Mouse (Mus musculus) lung, embryonic 15.5 days (tissue): ENCODE measurements at regions not wholly inside any gene's neighbourhood (a gene's known extent, or its start where the extent isn't known, plus 50 kb on each side); places are given as distances from the start of the nearest gene placed in this dataset.

Experiments
- ATAC-seq: fragments of 200-750 bp; cut with Nextera tagmentation; 2 replicates; pipeline ENCODE4 v1.8.0; 2017; ENCODE audit warnings: moderate number of reproducible peaks, borderline replicate concordance; ENCODE audit not compliant: low FRiP score, low TSS enrichment; ENCODE audit errors: extremely low read depth
- H3K27ac ChIP-seq: fragments of 300-500 bp; sonication (generic); 2 replicates; pipeline ENCODE4 v1.5.1; 2015; ENCODE audit warnings: moderate library complexity, mild to moderate bottlenecking, inconsistent platforms
- H3K27me3 ChIP-seq: fragments of 300-500 bp; sonication (generic); 2 replicates; pipeline ENCODE4 v1.6.1; 2015; ENCODE audit warnings: inconsistent platforms
- H3K36me3 ChIP-seq: fragments of 300-500 bp; sonication (generic); 2 replicates; pipeline ENCODE4 v1.6.1; 2015; ENCODE audit warnings: inconsistent platforms
- H3K4me1 ChIP-seq: fragments of 300-500 bp; sonication (generic); 2 replicates; pipeline ENCODE4 v1.6.1; 2015; ENCODE audit warnings: inconsistent platforms
- H3K4me2 ChIP-seq: fragments of 300-500 bp; sonication (generic); 2 replicates; pipeline ENCODE4 v1.6.1; 2015; ENCODE audit warnings: inconsistent platforms, mild to moderate bottlenecking, moderate library complexity
- H3K4me3 ChIP-seq: fragments of 300-500 bp; sonication (generic); 2 replicates; pipeline ENCODE4 v1.5.1; 2015; ENCODE audit warnings: mild to moderate bottlenecking, inconsistent platforms
- H3K9ac ChIP-seq: fragments of 300-500 bp; sonication (generic); 2 replicates; pipeline ENCODE4 v1.6.1; 2015; ENCODE audit warnings: inconsistent platforms
- H3K9me3 ChIP-seq: fragments of 300-500 bp; sonication (generic); 2 replicates; pipeline ENCODE4 v1.6.1; 2016; ENCODE audit warnings: inconsistent platforms
- WGBS: fragments of 180-500 bp; shearing (Covaris S2); methylation state at CpG from one replicate; pipeline ENCODE4 v1.1.7; 2015; 5-methylcytosine and 5-hydroxymethylcytosine counted together

DNA sequence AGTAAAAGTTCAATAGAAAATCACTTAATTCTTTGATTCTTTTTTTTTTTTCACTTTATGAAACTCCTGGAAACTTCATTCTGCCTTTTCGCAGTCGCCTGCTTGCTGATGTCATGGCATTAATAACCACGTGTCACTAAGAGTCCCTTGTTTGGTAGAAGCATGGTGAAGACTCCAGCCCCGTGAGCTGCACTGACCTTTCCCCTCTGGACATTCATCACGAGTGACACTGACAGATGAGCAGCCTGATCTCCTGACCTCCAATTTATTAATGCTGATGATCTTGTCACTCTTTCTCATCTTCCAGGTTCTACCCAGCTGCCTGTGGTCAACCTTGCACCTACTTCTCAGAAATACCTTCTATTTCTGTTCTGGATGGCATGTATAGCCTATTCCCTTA is 867.1 kb upstream of the Slit2 start:
- WGBS = 33% methylated on average over 5 of the region's 5 CpGs
- H3K9ac ChIP-seq = no peak overlapping the region
- H3K36me3 ChIP-seq = no peaks in the 10 kb centered on the region
- H3K27me3 ChIP-seq = no peaks in the 10 kb centered on the region
- H3K4me1 ChIP-seq = no peaks in the 10 kb centered on the region
- no peak overlapping the region for H3K4me2 ChIP-seq
- H3K27ac ChIP-seq = no peak overlapping the region
- ATAC-seq = no peak
- H3K9me3 ChIP-seq = no peaks in the 10 kb centered on the region
- H3K4me3 ChIP-seq = no peak overlapping the region

DNA sequence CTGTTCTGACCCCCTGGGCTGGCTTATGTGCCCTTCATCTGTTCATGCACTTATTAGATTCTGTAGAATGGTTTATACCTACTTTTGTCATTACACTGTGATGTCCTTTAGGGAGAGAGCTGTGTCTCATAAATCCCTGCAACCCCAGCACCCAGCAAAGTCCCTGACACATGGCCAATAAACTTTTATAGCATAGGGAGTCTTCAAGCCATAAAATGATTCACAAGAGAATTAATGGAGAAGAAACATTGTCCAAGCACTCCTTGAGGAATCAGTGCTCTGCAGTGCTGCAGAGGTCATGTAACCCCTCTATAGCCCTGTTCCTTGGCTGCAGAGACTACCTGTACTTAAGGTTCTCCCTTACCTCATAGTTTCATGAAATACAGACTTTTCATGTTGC is 887.2 kb upstream of the Slit2 start:
- Histone ChIP-seq H3K4me2 (no peak overlapping the region), H3K27me3 (no peaks in the 10 kb centered on the region), H3K4me1 (no peaks in the 10 kb centered on the region), H3K9ac (no peak overlapping the region), H3K36me3 (no peaks in the 10 kb centered on the region), H3K27ac (no peak overlapping the region), H3K4me3 (no peak overlapping the region), H3K9me3 (no peaks in the 10 kb centered on the region)
- no peak for ATAC-seq

DNA sequence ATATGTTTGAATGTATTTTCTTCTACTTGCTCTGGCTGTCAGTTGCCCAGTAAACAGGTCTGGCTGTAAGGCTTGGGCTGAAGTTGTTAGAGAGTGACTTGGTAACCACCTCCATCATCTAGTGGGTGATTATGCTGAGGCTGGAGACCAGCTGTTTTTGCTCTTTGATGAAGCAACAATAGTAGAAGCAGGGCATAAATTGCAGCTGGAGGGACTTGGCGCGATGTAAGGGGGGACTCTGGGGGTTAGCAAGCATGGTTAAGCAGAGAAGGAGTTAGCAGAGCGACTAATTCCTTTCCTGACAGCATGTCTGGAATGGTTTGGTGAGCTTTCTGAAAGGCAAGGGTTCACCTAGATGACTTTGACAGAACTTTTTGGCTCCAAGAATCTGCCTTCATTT is 930.0 kb upstream of the Slit2 start:
- H3K4me3 ChIP-seq = no peak overlapping the region
- H3K36me3 ChIP-seq = no peaks in the 10 kb centered on the region
- no peak for ATAC-seq
- no peaks in the 10 kb centered on the region for H3K9me3 ChIP-seq
- no peak overlapping the region for H3K9ac ChIP-seq
- H3K4me2 ChIP-seq = no peak overlapping the region
- no peaks in the 10 kb centered on the region for H3K4me1 ChIP-seq
- H3K27ac ChIP-seq = no peak overlapping the region
- WGBS = 51% methylated on average over 3 of the region's 3 CpGs
- no peaks in the 10 kb centered on the region for H3K27me3 ChIP-seq

DNA sequence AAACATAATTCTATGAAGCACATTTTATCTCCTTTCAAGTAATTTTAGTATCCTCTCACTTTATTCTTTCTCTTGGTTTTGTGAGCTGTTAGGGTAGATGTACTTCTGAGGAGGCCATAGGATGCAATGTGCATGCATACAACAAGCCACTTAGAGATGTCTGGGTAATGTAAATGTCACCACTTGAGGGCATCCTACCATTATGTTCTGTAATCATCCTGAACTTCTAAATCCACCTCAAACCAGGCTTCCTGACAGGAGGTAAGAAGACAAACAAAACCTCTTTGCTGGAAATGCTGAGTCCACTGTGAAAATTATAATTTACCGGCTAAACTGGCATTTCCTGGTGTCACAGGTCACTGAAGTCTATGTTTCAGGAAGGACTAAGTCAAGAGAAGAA is 946.2 kb upstream of the Slit2 start:
- 40% methylated on average over 1 of the region's 1 CpGs for WGBS
- Histone ChIP-seq H3K27ac (no peak overlapping the region), H3K9me3 (no peaks in the 10 kb centered on the region), H3K27me3 (no peaks in the 10 kb centered on the region), H3K4me3 (no peak overlapping the region), H3K4me2 (no peak overlapping the region), H3K4me1 (no peaks in the 10 kb centered on the region), H3K36me3 (no peaks in the 10 kb centered on the region), H3K9ac (no peak overlapping the region)
- ATAC-seq = no peak

DNA sequence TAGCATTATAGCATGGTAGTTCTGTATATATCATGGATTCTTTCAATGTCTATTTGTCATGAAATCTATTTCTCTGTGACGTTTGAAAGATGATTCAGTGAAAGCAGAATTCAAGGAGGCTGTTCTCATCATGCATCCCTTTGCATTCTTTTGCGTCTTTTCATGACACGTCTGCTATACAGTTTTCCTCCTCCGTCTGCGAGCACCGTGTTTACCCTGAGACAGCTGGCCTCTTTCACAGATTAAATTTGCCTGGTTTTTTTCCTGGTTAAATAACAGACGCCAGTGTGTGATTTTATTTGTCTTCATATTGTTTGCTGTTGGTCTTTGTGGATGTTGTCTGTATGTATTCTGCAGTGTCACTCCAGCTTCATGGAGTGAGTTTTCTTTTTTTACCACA is 948.9 kb upstream of the Slit2 start:
- Histone ChIP-seq H3K27ac (no peak overlapping the region), H3K9ac (no peak overlapping the region), H3K4me3 (no peak overlapping the region), H3K36me3 (no peaks in the 10 kb centered on the region), H3K4me1 (no peaks in the 10 kb centered on the region), H3K4me2 (no peak overlapping the region), H3K9me3 (no peaks in the 10 kb centered on the region), H3K27me3 (no peaks in the 10 kb centered on the region)
- WGBS = 34% methylated on average over 7 of the region's 7 CpGs
- no peak for ATAC-seq

DNA sequence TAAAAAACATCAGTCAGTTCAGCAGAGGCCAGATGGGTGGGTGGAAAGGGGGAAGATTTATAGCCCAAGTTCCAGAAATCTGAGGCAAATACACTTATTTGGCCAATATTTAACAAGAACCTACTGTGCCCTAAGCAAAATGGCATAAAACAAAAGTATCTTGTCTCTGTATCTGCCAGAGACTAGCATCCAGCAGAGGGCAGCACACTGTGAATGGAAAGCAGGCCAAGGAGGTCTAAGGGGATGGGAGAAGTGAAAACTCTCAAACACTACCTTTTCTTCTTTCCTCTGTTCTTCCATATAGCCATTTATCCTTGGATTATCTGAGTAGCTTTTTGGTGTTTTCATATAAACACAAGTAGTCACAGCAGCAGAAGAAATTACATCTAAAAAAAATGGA is 968.6 kb upstream of the Slit2 start:
- Histone ChIP-seq H3K4me2 (no peak overlapping the region), H3K4me3 (no peak overlapping the region), H3K27ac (no peak overlapping the region), H3K9me3 (no peaks in the 10 kb centered on the region), H3K36me3 (no peaks in the 10 kb centered on the region), H3K4me1 (no peaks in the 10 kb centered on the region), H3K27me3 (no peaks in the 10 kb centered on the region), H3K9ac (no peak overlapping the region)
- ATAC-seq = no peak

DNA sequence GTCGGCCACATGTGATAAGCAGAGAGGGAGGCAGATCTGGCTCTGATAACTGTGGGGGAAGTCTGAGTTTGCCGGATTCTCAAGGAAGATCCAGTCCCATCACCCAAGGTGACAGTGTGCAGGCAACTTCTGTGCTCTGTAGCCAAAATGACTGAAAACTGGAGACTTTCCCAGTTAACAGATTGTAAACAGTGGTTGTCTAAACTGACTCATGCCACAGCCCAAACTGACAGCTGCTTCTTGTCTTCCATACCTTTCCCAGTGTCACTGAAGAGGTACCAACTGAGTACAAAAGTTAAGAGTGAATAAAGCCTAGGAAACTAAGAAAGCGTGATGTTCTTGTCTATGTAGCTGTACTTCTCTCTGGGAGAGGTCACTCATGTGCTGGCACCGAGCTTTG is 990.4 kb upstream of the Slit2 start:
- H3K9me3 ChIP-seq = no peaks in the 10 kb centered on the region
- ATAC-seq = peak; percentile 90
- H3K4me1 ChIP-seq = no peaks in the 10 kb centered on the region; the same call in 1 of the 2 replicates
- no peaks in the 10 kb centered on the region for H3K36me3 ChIP-seq
- no peak overlapping the region for H3K4me2 ChIP-seq
- no peaks in the 10 kb centered on the region for H3K27me3 ChIP-seq
- 23% methylated on average over 4 of the region's 4 CpGs for WGBS
- no peak overlapping the region; the same call in 1 of the 2 replicates for H3K27ac ChIP-seq
- no peak overlapping the region for H3K4me3 ChIP-seq
- no peak overlapping the region for H3K9ac ChIP-seq

DNA sequence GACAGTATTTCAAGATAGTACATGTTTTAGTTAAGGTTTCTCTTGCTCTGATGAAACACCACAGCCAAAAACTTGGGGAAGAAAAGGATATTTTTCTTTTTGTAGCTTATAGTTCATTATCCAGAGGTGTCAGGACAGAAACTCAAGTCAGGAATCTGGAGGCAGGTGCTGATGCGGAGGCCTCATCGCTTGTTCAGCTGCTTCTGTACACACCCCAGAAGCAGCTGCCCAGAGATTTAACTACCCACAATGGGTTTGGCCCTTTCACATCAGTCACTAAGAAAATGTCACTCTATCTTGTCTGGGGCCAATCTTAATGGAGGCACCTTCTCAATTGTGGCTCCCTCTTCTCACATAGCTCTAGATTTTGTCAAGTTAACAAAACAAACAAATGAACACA is 996.4 kb upstream of the Slit2 start:
- Histone ChIP-seq H3K27me3 (no peaks in the 10 kb centered on the region), H3K9me3 (no peaks in the 10 kb centered on the region), H3K9ac (no peak overlapping the region), H3K27ac (no peak overlapping the region), H3K4me2 (no peak overlapping the region), H3K4me1 (no peaks in the 10 kb centered on the region), H3K4me3 (no peak overlapping the region), H3K36me3 (no peaks in the 10 kb centered on the region)
- no peak for ATAC-seq
- WGBS = 61% methylated on average over 2 of the region's 2 CpGs

DNA sequence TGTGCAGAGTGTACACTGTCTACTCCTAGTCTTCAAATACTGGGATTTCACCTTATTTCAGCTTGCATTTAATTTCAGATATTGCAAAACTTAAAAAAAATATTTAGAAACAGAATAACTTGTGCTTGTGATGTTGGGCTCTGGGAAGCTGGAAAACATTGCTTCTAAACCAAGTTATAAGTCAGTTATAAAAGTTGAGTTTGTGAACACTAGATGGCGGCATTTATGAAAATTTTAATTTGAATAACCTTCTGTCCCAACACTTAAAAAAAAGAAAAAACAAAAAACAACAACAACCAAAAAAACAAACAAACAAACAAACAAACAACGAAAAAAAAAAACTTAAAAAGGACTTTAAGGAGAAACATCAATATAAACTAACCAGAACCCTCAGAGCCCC is 1002.6 kb upstream of the Slit2 start:
- Histone ChIP-seq H3K36me3 (no peaks in the 10 kb centered on the region), H3K9me3 (no peaks in the 10 kb centered on the region), H3K4me2 (no peak overlapping the region), H3K4me1 (no peaks in the 10 kb centered on the region), H3K4me3 (no peak overlapping the region), H3K9ac (no peak overlapping the region), H3K27ac (no peak overlapping the region), H3K27me3 (no peaks in the 10 kb centered on the region)
- ATAC-seq = no peak
- 71% methylated on average over 2 of the region's 2 CpGs for WGBS

DNA sequence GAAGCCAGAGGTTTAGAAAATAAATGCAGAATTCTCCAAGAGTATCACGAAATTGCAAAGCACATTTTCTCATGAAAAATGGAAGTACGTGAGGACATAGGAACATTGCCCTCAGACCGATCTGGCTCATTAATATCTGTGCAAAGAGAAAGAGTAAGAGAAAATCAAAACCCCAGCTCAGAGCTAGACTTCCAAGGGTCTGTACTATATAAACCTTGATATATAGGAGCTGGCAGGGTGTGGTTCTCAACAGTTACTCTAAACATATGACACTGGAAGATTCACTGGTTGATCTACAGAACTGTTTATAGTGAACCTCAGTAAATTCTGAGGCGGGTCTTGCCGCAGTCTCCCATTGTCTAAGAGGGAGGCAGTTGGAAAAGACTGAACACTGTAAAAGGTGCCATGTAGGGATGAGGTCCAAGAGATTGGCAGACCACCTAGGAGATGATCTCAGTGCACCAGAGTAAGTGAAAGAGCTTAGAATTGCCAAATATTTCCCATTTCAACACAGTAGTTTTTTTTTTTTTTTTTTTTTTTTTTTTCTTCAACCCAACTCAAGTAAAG is 1014.0 kb upstream of the Slit2 start:
- no peak overlapping the region for H3K9ac ChIP-seq
- no peaks in the 10 kb centered on the region for H3K27me3 ChIP-seq
- ATAC-seq = no peak
- no peaks in the 10 kb centered on the region for H3K4me1 ChIP-seq
- H3K4me2 ChIP-seq = no peak overlapping the region
- no peaks in the 10 kb centered on the region for H3K36me3 ChIP-seq
- H3K4me3 ChIP-seq = no peak overlapping the region
- H3K9me3 ChIP-seq = no peaks in the 10 kb centered on the region
- 75% methylated on average over 5 of the region's 5 CpGs for WGBS
- H3K27ac ChIP-seq = no peak overlapping the region

DNA sequence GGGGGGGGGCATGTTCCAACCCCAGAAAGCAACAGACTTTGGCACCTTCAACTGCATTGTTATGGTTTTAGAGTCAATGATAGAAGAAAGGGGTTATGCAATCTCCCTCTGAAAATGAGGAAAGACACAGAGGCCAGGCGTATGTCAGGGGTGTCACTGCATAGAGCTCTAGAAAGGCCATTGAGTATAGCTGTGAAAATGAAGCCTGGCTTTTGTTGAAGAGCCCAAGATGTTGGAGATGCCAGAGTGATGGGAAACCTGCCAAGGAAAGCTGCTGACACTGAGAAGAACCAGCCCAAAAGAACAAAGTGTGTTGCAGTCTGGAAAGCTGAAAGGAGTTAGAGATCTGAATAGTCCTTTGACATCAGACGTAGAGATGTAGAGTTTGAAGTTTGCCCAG is 1022.2 kb upstream of the Slit2 start:
- Histone ChIP-seq H3K4me2 (no peak overlapping the region), H3K4me1 (no peaks in the 10 kb centered on the region), H3K9me3 (no peaks in the 10 kb centered on the region), H3K27ac (no peak overlapping the region), H3K36me3 (no peaks in the 10 kb centered on the region), H3K9ac (no peak overlapping the region), H3K27me3 (no peaks in the 10 kb centered on the region), H3K4me3 (no peak overlapping the region)
- peak; percentile 90 for ATAC-seq
- 49% methylated on average over 2 of the region's 2 CpGs for WGBS

DNA sequence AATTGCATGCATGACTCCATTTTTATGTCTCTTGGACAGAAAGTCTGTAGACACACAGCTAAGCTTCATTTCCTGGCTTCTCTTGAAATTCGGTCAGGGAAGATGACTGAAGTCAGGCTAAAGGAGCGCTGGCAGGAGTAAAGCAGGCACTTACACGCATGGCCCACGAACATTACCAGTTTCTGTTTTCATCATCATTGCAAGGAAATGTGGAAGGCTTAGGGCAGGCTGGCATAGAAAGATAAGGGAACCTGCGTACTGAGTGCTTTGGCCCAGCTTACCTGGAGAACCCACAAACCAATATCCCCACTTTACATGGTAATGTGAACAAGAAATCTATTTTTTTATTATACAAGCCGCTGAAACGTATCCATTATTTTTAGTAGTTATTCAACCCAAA is 1056.6 kb upstream of the Slit2 start:
- Histone ChIP-seq H3K27me3 (no peaks in the 10 kb centered on the region), H3K4me2 (no peak overlapping the region), H3K4me1 (no peaks in the 10 kb centered on the region), H3K4me3 (no peak overlapping the region), H3K9me3 (no peaks in the 10 kb centered on the region), H3K36me3 (no peaks in the 10 kb centered on the region), H3K9ac (no peak overlapping the region), H3K27ac (no peak overlapping the region)
- WGBS = 92% methylated on average over 7 of the region's 7 CpGs
- no peak for ATAC-seq

DNA sequence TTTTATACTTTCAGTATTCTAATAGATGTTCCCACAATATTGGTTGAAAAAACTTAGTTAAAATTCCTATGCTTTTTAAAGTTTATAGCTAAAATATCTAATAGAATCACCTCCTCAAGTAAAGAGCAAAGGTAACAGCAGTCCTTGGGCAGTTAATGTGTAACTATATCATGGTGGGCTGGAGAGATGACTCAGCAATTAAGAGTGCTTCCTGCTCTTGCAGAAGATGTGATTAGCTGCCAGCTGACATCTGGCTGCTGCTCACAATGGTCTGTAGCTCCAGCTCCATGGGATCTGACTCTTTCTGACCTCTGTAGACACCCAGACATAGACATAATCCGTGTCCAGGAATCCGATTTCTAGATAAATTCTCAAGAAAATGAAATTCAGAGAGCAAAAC is 1044.5 kb upstream of the Lcorl start:
- H3K4me1 ChIP-seq = 0 out of 2 replicates have a peak, but pooled peaks cover 2% of the 10 kb centered on the region
- no peak overlapping the region for H3K4me2 ChIP-seq
- H3K9me3 ChIP-seq = no peaks in the 10 kb centered on the region
- no peaks in the 10 kb centered on the region for H3K36me3 ChIP-seq
- H3K9ac ChIP-seq = no peak overlapping the region
- no peak overlapping the region for H3K4me3 ChIP-seq
- no peak for ATAC-seq
- 58% methylated on average over 2 of the region's 2 CpGs for WGBS
- H3K27ac ChIP-seq = no peak overlapping the region
- H3K27me3 ChIP-seq = no peaks in the 10 kb centered on the region
